Mouse (Mus musculus) megakaryocyte, embryonic 14.5 days (primary cell): Measurements from ENCODE around the gene Sh2b2.

Experiments used
- FLI1 ChIP-seq: IDR thresholded peaks from 2 replicates; pipeline ENCODE4 v1.6.1; 2012; ENCODE audit warnings: low read length, inconsistent platforms, mixed read lengths
- GATA1 ChIP-seq: IDR thresholded peaks from 3 replicates; pipeline ENCODE4 v1.6.1; 2012; ENCODE audit warnings: mixed read lengths, low read length, inconsistent platforms, borderline replicate concordance

- TF ChIP-seq GATA1 (no peak), FLI1 (no peak)
These were observed 32.6 kb downstream of the Sh2b2 start for GRCm38 (mm10) chr5:136213716-136214115.
